Mouse (Mus musculus) cerebellum, adult (tissue): Measurements from ENCODE around the gene Pigl.
A peak's percentile ranks its signal among the peaks of the same experiment; 100 is the strongest.
"Not testable (repeated sequence)": the region's sequence is repeated elsewhere in the genome, so short reads cannot be mapped to it uniquely, and the experiment has no call there.

Experiments used
- ATAC-seq: cut with Nextera tagmentation; 2 replicates; pipeline ENCODE4 v1.9.2; 2017; ENCODE audit warnings: mild to moderate bottlenecking, moderate library complexity, mixed read lengths; ENCODE audit not compliant: insufficient number of reproducible peaks, low FRiP score, low TSS enrichment

The Pigl gene

DNA sequence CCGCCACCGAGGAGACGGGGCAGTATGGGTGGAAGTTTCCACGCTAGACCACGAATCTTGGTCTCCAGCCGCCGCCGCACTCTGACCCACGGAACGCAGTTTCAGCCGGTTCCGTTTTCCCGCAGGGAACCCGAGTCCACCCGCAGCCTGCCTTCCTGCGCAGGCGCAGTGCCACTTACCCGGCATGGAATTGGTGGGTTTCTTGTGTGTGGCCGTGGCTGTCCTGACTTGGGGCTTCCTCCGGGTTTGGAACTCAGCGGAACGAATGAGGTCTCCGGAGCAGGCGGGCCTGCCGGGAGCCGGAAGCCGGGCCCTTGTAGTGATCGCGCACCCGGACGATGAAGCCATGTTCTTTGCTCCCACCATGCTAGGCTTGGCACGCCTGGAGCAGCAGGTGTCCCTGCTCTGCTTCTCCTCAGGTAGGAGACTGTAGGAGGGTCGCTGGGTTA, at the start of gene Pigl, which contains the start of gene Ncor1:
TSS of gene Pigl (plus strand) at position 185 of the 449 bp plus-strand sequence.
TSS of gene Ncor1 (minus strand) at position 266 of the 449 bp plus-strand sequence.
- ATAC-seq, result peak; percentile 84; the same call in 1 of the 2 replicates

DNA sequence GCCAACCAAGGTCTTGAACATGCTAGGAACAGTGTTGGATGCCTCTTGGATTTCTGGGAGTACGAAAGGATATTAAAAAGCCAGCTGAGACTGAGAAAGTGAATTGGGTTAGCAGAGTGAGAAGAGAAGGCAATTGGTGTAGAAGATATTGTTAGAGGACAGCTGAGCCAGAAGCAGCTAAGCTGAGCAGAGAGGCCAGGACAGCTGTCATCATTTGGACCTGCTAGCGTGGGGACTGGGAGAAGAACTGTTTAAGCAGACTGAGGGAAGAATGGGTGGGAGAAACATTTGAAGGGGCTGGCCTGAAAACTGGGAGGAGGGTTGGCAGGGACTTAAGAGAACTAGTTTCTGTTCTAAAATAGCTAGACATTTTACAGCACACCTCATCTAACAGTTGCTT, 49.4 kb upstream of the Pigl start:
- no peak for ATAC-seq

DNA sequence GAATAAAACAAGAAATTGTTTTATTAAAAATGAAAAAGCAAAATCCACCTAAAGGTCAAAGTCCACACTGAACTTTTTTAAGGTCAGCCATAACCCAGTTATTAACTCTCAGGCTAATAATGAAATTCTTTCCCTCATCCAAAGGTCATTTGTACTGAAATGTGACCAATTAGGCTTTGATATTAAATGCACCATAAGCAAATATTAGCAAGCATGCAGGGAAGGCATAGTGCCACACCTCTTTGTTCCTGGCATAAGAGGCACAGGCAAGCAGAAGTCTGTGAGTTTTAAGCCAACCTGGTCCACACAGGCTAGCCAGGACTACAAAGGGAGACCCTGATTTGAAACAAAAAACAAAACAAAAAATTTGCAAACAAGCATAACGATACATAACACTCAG, 48.6 kb upstream of the Pigl start:
- no peak for ATAC-seq

DNA sequence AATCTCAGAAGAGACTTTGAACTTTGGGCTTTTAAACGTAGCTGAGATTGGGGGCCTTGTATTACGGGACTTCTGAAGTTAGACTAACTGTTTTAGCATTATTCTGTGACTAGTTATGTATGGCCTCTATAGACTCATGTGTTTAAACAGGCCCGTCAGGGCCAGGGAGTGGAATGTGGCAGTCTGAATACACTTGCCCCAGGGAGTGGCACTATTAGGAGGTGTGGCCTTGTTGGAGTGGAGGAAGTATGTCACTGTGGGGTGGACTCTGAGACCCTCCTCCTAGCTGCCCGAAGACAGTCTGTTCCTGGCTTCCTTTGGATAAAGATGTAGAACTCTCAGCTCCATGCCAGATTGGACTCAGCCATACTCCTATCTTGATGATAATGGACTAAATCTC, 43.2 kb upstream of the Pigl start:
- ATAC-seq, result no peak

DNA sequence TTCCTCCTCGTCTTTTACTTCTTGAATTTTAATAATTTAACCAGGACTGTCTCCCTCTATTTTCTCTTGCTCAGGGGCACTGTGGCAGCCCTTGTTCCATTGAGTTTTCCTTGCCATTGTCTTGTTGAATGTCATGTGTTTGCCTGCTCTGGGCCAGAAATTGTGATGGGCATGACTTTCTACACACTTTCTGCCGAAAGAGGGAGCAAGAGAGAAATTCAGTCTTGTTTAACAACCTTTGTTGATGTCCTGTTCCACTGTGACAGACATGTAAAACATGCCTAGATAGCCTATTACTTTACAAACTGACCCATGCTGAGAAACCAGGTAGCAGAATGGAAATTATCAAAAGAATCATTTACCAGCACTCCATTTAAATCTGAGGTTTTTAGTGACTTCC, 33.7 kb upstream of the Pigl start:
- ATAC-seq, result no peak

DNA sequence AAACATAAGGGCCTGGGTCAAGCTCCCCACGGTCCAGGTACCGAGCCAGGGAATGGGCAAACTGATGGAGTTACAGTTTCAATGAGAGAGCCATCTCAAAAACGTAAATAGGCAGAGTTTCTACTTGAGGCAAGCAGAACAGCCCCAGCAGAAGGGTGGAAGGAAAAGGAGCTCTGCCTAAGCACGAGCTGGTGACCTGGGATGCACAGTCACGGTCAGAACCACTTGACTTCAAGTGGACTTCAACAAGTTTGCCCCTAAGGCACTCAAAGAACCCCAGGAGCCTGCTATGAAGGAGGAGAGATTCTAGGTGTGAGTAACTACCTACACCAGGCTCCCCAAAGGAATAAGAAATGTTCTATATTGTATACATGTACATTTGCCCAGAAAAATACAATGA, 32.0 kb upstream of the Pigl start:
- ATAC-seq, result no peak

DNA sequence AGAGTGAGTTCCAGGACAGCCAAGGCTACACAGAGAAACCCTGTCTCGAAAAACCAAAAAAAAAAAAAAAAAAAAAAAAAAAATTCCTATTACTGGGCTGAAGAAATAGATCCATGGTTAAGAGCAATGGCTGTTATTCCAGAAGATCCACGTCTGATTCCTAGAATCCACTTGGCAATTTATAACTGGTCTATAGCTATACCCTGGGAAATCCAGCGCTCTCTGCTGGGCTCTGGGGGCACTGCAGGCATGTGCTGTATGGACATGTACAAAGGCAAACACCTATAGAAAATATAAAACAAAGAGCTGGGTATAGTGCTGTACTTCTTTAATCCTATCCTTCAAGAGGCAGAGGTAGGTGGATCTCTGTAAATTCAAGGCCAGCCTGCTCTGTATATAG, 31.2 kb upstream of the Pigl start:
- ATAC-seq, result no peak

DNA sequence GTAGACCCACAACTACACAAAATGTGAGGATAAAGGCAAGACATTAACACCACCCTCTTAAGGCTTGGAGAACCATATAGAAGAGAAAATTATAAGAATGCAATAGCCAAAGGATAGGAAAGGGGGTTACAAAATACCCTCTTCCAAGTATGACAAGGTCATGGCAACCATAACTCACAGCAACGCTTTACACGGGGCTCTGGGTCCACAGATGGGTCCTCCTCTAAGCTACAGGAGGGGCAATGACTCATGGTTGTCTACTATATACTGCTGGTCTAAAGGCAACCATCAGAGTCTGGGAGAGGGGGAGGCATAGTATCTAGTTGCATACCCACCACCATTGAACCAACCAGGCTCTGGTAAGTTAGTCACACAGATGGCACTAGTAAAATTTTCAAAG, 26.0 kb upstream of the Pigl start:
- ATAC-seq, result no peak

DNA sequence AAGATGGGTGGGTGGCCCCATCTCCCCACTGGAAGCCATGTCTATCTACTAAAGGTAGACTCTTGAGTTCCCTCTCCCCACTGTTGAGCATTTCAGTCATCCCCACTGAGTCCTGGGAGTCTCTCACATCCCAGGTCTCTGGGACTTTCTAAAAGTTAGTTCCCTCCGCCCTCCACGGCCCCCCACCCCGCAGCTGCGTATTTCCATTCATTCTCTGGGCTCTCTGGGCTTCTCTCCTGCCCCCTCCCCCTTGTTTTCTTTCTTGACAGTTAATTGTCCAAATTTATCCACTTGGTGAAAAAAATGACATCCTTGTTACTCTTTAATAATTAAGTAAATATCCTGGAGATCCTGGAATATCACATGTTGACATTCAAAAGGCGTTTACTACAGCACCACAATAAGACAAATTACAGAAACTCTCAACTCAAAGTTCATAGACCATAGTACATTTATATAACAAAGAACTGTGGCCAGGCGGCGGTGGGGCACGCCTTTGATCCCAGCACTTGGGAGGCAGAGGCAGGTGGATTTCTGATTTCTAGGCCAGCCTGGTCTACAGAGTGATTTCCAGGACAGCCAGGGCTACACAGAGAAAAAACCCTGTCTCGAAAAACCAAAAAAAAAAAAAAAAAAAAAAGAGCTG, 17.5 kb upstream of the Pigl start:
- ATAC-seq, result no peak

DNA sequence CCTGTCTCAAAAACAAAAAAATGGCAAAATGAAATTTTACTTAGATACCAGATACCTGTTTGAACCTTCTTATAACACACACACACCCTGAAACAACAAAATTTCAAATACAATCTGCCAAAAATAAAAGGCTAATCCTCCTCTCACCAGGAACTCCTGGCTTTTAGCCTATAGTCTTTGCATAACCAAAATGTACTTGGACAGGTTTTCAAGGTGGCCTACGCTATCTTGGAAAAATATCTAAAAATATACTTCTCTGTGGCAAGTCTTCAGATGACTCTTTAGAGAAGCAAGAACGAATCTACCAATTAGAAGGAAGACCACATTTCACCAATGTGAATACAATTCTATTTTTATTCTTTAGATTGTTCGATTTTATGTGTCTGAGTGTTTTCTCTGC, 12.5 kb upstream of the Pigl start:
- no peak for ATAC-seq

DNA sequence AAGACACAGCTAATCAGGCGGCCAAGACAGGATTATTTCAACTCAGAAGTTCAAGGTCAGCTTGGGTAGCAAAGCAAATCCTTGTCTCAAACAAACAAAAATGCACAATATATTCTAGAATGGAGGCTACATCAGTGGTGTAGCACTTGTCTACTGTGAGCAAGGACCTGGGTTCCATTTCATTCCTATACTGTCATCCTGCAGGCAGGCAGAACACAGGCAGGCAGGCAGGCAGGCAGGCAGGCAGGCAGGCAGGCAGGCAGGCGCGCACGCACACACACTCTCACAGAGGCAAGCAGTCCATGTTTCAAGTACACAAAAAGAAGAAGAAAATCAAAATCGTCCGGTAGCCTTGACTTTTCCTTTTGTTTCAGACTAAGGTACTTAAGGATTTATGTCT, 9.3 kb upstream of the Pigl start:
- no peak for ATAC-seq

GRCm38 (mm10) chr11:62455193-62455592, 3.1 kb upstream of the Pigl start:
- no peak for ATAC-seq

DNA sequence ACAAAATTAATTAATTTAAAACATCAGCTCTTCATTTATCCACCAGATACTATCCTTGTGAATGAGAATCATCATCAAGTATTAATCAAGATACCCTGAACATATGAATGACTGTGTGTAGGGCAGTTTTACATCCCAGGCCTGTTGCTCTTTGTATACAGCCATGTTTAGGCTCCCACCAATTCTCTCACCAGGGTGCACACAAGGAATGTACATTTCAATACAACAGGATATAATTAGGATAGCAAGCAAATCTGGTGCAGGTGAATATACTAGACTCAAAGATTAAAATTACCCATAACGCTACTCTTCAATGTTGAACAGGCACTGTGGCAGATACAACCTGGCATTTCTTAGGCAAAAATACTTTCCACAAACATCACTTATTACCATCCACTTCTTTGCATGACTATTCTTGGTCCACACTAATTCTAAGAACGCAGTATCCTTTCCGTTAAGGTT, 2.2 kb upstream of the Pigl start:
- ATAC-seq, result no peak

- peak; percentile 59; the same call in 1 of the 2 replicates for ATAC-seq
These were observed 1.6 kb upstream of the Pigl start for GRCm38 (mm10) chr11:62456483-62457172.

GRCm38 (mm10) chr11:62457241-62457890, 894 bp upstream of the Pigl start:
- peak; percentile 92 for ATAC-seq

GRCm38 (mm10) chr11:62457891-62458270, 379 bp upstream of the Pigl start:
- ATAC-seq, result no peak

- ATAC-seq, result 0 out of 2 replicates have a peak, but pooled peaks have one; percentile 5
These were observed 520 bp downstream of the Pigl start for GRCm38 (mm10) chr11:62458780-62459179.

- not testable (repeated sequence) for ATAC-seq
These were observed 4.3 kb downstream of the Pigl start for GRCm38 (mm10) chr11:62462529-62462928.

- ATAC-seq, result no peak
These were observed 5.1 kb downstream of the Pigl start for GRCm38 (mm10) chr11:62463225-62463915.

DNA sequence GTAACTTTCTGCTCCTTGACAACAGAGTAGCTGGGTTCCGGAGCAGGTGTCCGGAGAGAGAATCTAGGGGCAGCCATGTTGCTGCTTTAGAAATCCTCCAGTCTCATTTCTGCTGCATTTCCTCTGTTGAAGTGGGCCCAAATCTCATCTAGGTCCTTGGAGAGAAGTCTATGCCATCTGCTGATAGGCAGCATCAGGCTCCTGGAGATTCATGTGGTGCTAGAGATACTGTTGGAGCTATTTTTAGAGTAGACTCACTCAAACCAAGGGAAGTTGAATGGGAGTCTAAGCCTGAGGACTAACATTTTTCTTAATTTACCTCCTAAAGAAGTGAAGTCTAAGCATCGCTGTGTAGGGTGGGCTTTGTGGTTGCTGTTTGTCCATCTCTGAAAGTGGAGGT, 6.4 kb downstream of the Pigl start:
- no peak for ATAC-seq

- ATAC-seq, result no peak
These were observed 7.6 kb downstream of the Pigl start for GRCm38 (mm10) chr11:62465849-62466248.
